Mouse (Mus musculus) B cell, adult 2 months (primary cell): ENCODE data around the gene Vipr1.
A peak's percentile ranks its signal among the peaks of the same experiment; 100 is the strongest.
"Not testable (repeated sequence)": the region's sequence is repeated elsewhere in the genome, so short reads cannot be mapped to it uniquely, and the experiment has no call there.

Experiments
- DNase-seq, 2 experiments: peaks; one replicate each; pipeline ENCODE4 v3.0.0; 2022

Vipr1 gene

DNA sequence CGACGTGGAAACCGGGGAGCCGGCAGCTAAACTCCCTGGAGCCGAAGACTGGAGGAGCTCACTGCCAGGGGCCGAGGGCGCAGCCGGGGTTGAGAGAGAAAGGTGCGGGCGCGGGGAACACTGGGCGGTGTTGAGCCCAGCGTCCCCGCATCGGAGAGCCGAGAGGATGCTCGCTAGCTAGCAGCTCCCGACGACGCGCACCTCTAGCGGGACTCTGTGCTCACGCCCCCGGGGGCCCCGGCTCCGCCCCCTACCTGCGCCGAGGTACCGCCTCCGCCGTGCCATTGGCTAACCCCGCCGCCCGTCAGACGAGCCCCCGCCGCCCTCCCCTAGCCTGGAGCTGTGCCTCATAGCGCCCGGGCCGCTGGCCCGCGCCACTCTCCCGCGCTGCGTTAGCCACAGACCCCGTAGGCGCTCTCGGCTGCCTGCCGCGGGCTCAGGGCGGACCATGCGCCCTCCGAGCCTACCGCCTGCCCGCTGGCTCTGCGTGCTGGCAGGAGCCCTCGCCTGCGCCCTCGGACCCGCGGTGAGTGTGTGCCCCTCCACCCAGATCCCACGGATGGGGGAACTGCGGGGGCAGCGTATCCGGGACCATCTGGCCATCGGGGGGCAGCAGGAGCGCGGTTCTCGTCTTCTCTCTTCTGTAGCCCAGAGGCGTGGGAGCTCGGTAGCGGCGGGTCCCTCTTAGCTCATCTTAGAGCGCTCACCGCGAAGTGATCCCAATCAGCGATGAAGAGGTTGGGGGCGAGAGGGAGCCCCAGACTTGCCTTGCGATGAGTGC is at the start of gene Vipr1:
Gene Vipr1 (plus strand): TSS at position 316 of the 781 bp plus-strand sequence.
- DNase-seq: peak; percentile 74 to 80

DNA sequence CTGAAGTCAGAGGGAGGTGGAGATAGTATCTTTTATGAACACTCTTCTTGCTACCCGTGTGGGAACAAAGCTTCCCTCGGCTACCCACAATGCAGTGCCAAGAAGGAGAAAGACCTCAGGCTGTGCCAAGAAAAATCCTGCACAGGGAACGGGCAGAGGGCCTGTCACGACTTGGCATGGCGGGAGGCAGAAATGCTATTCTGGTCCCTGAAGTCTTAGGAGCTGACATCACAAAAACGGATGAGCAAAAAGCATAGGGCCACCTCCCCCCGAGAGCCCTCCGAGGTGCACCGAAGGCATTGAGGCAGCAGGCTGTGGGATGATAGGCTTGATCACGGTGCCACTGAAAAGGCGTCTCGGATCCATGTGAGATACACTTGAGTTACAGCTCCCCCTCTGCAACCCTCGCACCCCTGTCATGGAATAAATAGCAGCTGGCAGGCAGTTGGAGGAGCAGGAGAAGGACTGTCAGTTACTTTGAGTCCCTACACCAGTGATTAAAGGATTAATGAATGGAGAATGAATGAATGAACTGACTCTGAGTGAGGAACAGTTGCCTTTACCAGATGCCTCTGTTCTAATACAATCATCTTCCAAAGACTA is 49.5 kb upstream of the Vipr1 start:
- no peak for DNase-seq

- not testable (repeated sequence) for DNase-seq
Measured at GRCm38 (mm10) chr9:121593768-121594167, 48.7 kb upstream of the Vipr1 start.

DNA sequence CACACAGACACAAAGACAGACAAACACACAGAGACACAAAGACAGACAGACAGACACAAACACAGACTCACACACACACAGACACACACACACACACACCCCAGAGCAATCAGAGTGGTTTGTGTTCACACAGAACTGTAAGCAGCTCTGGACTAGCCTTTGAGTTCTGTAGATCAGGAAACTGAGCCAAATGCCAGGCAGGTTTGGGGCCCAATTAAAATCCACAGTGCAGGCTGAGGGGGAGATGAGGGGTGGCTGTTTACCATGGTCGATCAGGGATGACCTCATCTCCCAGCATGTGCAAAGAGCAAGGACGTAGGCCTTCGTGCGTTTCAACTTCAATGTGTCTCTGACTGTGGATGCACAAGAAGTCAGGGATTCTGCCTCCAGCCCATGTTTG is 47.7 kb upstream of the Vipr1 start:
- DNase-seq: no peak

- no peak for DNase-seq
Measured at GRCm38 (mm10) chr9:121598106-121598505, 44.4 kb upstream of the Vipr1 start.

DNA sequence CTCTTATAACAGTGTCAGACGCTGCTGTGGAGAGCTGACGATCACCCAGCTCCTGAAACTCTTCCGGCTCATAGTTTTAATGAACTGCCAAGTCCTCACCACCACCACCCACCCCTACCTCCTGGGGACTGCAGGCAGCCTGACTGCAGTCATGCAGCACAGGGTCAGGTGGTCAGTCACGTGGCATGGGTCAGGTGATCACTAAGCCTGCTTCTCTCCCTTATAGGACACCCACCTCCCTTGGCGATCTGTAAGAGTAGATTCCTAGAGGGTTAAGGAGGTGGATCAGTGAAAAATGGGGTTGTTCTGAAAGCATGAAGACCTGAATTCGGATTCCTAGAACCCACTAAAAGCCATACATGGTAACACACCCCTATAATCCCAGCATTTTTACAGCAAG is 43.0 kb upstream of the Vipr1 start:
- no peak for DNase-seq

DNA sequence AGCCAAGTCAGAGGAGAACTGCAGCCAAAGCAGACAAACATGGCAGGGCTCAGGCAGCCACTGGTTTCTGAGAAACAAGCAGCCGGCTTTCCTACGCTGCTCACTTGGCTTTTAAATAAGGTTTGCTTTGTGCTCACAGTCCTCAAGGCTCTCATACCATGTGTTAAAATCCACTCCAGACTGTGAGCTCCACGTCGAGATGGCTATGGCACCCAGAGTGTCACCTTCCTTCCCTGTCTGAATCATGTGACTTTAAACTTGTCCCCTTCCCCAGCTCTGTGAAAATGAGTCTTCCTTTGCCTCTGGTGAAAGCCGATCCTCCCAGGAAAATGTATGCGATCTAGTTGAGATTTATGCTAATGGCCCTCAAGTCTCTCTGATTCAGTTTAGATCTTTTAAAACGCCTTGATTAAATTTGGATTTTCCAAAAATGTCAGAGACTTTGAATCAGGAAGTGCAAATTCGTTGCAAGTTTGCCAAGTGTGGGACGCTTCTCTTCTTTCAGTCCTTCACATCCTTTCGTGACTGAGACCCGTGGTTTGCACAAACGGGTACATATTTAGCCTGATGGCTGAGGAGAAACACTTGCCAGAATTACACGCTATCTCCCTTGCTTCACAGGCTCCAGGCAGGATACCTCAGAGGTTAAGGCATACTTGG is 42.2 kb upstream of the Vipr1 start:
- DNase-seq: no peak

GRCm38 (mm10) chr9:121600861-121601427 is 41.6 kb upstream of the Vipr1 start:
- no peak for DNase-seq

DNA sequence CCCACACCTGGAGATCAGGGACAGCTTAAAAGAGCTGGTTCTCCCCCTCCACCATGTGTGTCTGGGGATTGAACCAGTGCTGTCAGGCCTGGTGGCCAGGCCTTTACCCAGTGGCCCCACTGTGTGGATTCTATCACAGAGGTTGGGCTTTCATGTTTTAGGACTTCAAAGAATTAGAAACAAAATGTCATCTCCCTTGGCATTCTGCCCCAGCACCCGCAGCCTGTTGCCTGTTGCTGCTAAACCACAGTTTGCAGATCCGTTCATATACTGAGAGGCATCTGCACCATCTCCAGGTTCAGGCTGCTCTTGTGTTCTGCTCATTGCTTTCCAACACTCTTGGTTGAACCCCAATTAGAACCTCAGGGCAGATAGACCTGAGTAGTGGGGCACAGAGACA is 40.1 kb upstream of the Vipr1 start:
- DNase-seq: no peak

GRCm38 (mm10) chr9:121605414-121606278 is 36.9 kb upstream of the Vipr1 start:
- DNase-seq: peak; percentile 53 to 54

- no peak for DNase-seq
Measured at GRCm38 (mm10) chr9:121606498-121607096, 35.9 kb upstream of the Vipr1 start.

- no peak for DNase-seq
Measured at GRCm38 (mm10) chr9:121609381-121609780, 33.1 kb upstream of the Vipr1 start.

- no peak for DNase-seq
Measured at GRCm38 (mm10) chr9:121613192-121613591, 29.3 kb upstream of the Vipr1 start.

GRCm38 (mm10) chr9:121614241-121614757 is 28.2 kb upstream of the Vipr1 start:
- no peak for DNase-seq

GRCm38 (mm10) chr9:121616471-121616870 is 26.0 kb upstream of the Vipr1 start:
- DNase-seq: peak; percentile 59 to 65

GRCm38 (mm10) chr9:121619441-121619840 is 23.1 kb upstream of the Vipr1 start:
- no peak for DNase-seq

- DNase-seq: no peak
Measured at GRCm38 (mm10) chr9:121623235-121623634, 19.3 kb upstream of the Vipr1 start.

DNA sequence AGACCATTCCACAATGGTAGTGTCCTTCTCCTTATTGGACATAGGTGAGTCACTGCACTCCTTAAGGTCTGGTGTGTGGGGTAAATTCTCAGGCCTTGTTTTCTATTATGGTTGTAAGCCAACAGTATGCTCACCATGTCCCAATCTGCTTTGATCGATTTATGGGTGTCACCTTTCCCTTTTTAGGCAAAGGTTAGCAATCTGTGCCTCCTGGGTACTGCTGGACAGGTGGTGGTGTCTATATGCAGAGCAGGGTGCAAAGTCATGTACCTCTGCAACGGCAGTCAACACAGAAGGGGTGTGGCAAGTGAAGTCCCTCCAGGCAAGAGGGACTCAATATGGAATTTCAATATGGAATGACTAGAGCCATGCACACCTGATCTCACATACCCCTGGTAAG is 17.6 kb upstream of the Vipr1 start:
- DNase-seq: no peak

DNA sequence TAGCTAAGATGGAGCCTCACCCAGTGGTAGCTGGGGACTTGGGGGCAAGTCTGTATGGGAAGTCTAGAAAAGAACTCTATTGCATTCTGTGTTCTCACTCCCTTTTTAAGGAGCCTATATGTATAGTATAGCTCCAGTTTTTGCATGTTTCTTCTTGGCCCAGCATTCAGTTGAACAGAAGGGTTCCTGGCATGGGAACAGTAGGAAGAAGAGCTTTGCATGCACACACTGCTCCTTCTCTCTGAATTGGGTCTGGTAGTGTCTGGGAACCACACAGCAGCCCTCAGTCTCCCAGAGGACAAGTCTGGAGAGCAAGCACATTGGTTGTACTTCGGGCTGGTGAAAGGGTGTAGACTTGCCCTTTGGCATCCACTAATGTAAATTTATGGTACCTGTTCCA is 11.9 kb upstream of the Vipr1 start:
- DNase-seq: no peak

DNA sequence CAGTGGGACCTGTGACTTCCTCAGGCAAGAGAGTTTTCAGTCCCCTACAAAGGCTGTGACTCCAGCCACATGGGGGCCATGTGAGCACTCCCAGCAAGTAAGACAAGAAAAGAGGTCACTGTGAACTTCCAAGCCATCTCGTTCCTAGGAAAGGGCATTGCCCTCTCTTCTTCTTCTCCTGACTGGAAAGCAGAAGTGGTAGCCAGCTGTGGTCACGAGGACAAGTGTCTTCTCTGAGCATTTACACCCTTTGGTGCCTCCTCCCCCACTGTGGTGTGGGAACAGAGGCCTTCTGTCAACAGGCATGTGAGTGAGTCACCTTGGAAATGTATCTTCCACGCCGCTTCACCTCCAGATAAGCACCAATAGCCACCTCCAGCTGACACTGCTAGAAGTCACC is 10.6 kb upstream of the Vipr1 start:
- DNase-seq: no peak

DNA sequence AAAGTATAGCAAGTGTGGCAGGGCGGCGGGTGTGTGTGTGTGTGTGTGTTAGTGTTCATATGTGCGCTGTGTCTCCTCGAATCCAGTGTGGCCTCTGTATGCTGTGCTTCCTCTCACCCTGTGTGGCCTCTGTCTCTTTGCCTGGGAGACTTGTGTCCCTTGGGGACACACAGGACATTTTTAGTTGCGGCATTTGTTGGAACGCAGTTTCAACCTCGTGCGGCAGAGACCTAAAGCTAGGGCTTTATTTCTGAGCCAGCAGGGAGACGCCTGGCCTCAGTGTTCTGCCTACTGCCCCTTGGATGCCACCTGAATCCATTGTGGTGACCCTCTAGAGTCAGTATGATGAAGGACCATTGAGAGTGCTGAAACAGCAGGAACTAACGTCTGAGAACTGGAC is 9.6 kb upstream of the Vipr1 start:
- no peak for DNase-seq

GRCm38 (mm10) chr9:121633306-121633705 is 9.2 kb upstream of the Vipr1 start:
- DNase-seq: no peak
